Mouse (Mus musculus) brown adipose tissue, adult 24 weeks (tissue): ENCODE data around the gene Elavl1. TPM values are rescaled to one million over a fixed set of nuclear protein-coding genes. Genes with fewer than 3 reads are reported as not detected.
A peak's percentile ranks its signal among the peaks of the same experiment; 100 is the strongest.
"Not testable (repeated sequence)": the region's sequence is repeated elsewhere in the genome, so short reads cannot be mapped to it uniquely, and the experiment has no call there.

Experiments
- H3K27ac ChIP-seq: fragments of 200-500 bp; replicated peaks from 2 replicates; pipeline ENCODE4 v1.5.1; 2012; ENCODE audit warnings: low read depth, mild to moderate bottlenecking, low read length
- H3K4me1 ChIP-seq: fragments of 200-500 bp; 2 replicates; pipeline ENCODE4 v1.6.1; 2012; ENCODE audit warnings: low read length, mixed read lengths; ENCODE audit not compliant: control insufficient read depth, insufficient read depth, insufficient read length
- H3K4me3 ChIP-seq: fragments of 200-500 bp; 2 replicates; pipeline ENCODE4 v1.5.1; 2012; ENCODE audit warnings: low read depth, mild to moderate bottlenecking, low read length, moderate library complexity; ENCODE audit not compliant: insufficient read depth
- polyA plus RNA-seq: library from polyadenylated mRNA; stranded (reverse); fragments of >200 nt; gene quantifications from 2 replicates; pipeline ENCODE4 v1.2.4, GENCODE M21; 2012; ENCODE audit not compliant: missing spikeins, insufficient read depth, insufficient read length

Elavl1 gene
- polyA plus RNA-seq, 1 experiment = 29.5 TPM

DNA sequence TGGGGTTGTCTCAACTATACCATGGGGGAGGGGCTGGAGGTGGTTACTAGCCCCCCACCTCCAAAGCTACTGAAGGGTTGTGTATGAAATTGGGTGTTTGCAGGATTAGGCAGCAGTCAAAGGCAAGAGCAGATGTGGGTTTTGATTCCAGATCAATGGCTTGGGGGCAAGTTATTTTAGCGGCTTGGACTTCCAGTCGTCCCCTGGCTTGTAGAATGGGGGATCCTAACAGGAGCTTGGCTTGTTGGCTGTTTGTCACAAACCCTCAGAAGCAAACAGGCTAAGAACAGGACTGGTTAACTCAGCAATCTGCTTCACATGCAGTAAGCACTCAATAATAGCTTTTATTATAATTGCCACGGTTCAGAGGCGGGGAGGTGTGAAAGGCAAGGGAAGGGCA is 67.9 kb downstream of the Elavl1 start:
- Histone ChIP-seq H3K4me1 (peaks cover 6% of the 10 kb centered on the region; the same call in 1 of the 2 replicates), H3K27ac (no peak overlapping the region), H3K4me3 (no peak overlapping the region)

DNA sequence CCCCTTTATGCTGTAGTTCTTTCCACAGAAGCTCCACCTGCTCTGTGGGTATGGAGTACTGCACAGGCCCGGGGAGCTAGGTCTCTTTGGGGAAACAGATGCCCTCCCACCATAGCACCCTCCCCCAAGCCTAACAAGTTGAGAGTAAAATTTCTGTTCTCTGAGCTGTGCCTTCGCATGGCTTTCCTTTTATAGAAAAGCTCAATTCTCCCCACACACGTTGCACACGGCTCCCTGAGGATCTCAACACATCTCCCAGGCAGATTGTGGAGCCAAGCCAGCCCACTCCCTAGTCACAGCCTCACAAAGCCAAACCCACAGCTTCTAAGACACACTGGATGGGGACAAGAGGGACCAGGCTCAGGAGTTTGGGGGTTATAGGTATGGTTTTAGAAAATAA is 68.3 kb downstream of the Elavl1 start:
- H3K27ac ChIP-seq = no peak overlapping the region
- no peak overlapping the region for H3K4me3 ChIP-seq
- H3K4me1 ChIP-seq = peaks cover 6% of the 10 kb centered on the region; the same call in 1 of the 2 replicates

DNA sequence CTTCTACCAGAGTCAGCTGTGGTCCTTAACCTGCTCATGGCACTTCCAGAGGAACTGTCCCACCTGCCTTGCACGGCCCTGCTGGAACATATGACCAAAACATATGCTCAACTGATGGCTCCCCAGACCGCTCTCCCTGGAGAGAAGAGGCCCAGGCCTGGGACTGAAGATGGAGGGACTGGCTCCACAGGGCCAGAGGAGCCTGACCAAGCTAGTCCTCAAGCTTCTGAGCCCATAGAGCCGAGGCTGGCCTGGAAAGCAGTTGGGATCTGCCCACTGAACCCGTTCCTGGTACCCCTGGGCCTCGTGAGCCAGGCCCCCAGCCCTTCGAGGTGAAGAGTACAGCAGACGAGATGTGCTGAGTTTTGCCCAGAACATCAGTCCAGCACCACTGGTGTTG is 69.7 kb downstream of the Elavl1 start:
- H3K27ac ChIP-seq, H3K4me3 ChIP-seq, H3K4me1 ChIP-seq: not testable (repeated sequence)

DNA sequence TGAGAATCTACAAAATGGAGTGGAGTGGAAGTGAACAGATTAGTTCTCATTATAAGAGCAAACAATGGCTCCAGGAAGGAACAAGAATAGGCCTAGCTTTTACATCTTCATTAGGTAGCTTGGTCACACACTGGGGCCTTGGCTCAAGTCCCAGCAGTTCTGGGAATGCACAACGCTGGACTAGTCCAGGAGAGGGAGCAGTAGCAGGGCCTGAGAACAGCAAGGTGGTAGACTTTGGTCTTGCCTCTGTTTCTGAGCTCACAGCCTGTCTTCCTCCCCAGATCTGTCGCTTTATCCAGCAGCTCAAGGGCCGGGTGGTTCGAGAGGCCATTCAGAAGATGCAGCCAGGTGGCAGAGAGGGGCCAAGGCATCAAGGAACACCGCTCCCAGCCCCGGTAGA is 71.2 kb downstream of the Elavl1 start:
- no peak overlapping the region for H3K27ac ChIP-seq
- peaks cover 6% of the 10 kb centered on the region; the same call in 1 of the 2 replicates for H3K4me1 ChIP-seq
- H3K4me3 ChIP-seq = peak overlapping the region; percentile 10; the same call in 1 of the 2 replicates

- Histone ChIP-seq H3K4me1 (peaks cover 2% of the 10 kb centered on the region; the same call in 1 of the 2 replicates), H3K27ac (0 out of 2 replicates have a peak within 1 kb of the TSS, but pooled peaks have one; percentile 72)
Measured at GRCm38 (mm10) chr8:4252934-4253841, 72.0 kb downstream of the Elavl1 start, which contains the start of gene Snapc2. Snapc2 (plus strand) TSS chr8:4253080.

DNA sequence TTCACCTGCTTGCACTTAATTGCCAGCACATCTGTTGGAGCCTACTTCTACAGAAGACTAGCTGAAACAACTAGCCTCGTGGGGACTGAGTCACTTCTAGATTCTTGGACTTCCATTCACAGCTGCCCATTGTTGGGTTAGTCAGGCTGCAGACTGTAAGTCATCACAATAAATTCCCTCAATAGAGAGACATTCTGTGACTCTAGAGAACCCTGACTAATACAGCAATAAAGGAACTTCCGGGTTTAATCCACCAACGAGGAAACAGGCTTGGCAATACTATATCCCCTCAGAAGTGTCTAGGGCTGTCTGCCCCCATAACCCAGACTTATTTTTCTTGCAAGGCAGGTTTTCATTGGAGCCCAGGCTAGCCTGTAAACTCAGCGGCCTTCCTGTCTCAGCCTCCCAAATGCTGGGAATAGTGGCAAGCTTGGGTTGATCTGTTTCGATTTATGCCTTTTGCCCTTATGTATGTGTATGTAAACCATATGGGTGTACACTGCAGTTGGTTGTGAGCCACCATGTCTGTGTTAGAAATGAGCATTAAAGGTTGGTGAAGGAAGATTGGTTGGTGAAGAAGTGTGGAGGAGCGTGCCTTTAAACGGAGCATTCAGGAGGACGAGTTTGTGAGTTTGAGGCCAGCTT is 73.0 kb downstream of the Elavl1 start:
- Histone ChIP-seq H3K4me3 (peak overlapping the region; percentile 96), H3K4me1 (peaks cover 2% of the 10 kb centered on the region; the same call in 1 of the 2 replicates), H3K27ac (0 out of 2 replicates have a peak overlapping the region, but pooled peaks have one; percentile 40)

More at GRCm38 (mm10) chr8:4252934-4253841, 72.0 kb downstream of the Elavl1 start, which contains the start of gene Snapc2:
- H3K4me3 ChIP-seq = peak within 1 kb of the TSS; percentile 96

DNA sequence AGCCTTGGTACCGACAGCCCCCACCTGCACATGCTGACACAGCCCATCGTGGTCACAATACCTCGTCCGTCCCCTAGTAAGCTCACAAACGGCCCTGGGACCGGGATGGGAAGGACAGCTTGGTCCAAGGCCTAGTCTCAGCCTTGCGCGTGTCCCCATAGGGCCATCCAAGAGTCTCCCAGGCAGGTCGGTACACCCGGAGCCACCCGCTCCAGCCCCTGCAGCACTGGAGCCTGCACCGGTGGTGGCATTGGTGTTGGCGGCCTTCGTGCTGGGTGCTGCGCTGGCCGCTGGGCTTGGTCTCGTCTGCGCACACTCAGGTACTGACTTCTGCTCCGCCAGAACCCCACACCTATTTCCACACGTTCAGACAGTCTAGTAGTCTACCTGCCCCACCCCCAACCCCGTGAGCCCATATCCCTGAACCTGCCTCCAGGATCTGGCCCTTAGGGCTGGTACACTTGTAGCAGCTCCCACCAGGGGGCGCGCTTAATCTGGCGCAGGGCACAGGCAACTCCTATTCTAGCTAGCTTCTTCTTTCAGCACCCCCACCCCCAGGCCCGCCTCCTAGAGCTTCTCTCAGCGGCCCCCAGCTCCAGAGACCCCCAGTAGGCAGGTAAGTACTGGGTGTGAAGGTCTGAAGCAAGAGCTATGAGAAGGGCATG is 74.8 kb downstream of the Elavl1 start:
- Histone ChIP-seq H3K27ac (no peak overlapping the region), H3K4me3 (no peak overlapping the region), H3K4me1 (peaks cover 2% of the 10 kb centered on the region; the same call in 1 of the 2 replicates)

GRCm38 (mm10) chr8:4249213-4249612 is 76.0 kb downstream of the Elavl1 start:
- Histone ChIP-seq H3K4me1 (peaks cover 2% of the 10 kb centered on the region; the same call in 1 of the 2 replicates), H3K4me3 (no peak overlapping the region), H3K27ac (no peak overlapping the region)

DNA sequence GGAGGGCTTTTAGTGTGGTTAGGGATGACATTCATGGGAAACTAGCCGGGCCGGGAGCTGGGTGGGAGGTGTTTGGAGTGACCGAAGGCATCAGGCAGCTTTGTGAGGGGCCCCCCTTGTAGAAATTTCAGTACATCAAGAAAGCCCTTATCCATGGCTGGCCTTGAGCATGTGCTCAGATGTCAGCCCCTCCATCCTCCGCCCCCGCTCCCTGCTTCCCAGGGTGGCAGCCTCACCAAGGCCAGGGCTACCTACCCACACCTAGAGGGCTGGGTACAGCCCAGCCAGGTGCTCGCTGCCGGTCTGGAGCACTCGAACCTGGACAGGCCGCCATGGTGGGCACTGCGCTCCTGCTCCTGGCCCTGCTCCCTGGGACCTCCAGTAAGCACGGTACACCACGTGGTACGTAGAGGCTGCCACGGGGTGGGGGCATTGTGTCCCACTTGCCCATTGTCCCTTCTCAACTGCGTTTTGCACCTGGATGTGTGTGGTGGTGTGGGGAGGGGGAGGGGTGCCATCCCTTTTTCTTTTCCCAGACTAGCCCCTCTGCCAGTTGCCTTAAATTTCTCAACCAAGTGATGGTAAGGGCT is 77.2 kb downstream of the Elavl1 start, which contains the start of gene Tgfbr3l:
Gene Tgfbr3l, plus strand, starts transcription at position 264 of the 590 bp plus-strand sequence.
- Histone ChIP-seq H3K4me3 (no peak within 1 kb of the TSS), H3K27ac (no peak within 1 kb of the TSS), H3K4me1 (0 out of 2 replicates have a peak, but pooled peaks cover 2% of the 10 kb centered on the region)

GRCm38 (mm10) chr8:4247241-4247640 is 78.0 kb downstream of the Elavl1 start:
- H3K27ac ChIP-seq = no peak overlapping the region
- H3K4me1 ChIP-seq = no peaks in the 10 kb centered on the region
- H3K4me3 ChIP-seq = no peak overlapping the region

- H3K27ac ChIP-seq = no peak overlapping the region
- H3K4me3 ChIP-seq = no peak overlapping the region
- H3K4me1 ChIP-seq = no peaks in the 10 kb centered on the region
Measured at GRCm38 (mm10) chr8:4245737-4246136, 79.5 kb downstream of the Elavl1 start.

- Histone ChIP-seq H3K4me3 (no peak overlapping the region), H3K27ac (no peak overlapping the region), H3K4me1 (no peaks in the 10 kb centered on the region)
Measured at GRCm38 (mm10) chr8:4245061-4245460, 80.2 kb downstream of the Elavl1 start.

DNA sequence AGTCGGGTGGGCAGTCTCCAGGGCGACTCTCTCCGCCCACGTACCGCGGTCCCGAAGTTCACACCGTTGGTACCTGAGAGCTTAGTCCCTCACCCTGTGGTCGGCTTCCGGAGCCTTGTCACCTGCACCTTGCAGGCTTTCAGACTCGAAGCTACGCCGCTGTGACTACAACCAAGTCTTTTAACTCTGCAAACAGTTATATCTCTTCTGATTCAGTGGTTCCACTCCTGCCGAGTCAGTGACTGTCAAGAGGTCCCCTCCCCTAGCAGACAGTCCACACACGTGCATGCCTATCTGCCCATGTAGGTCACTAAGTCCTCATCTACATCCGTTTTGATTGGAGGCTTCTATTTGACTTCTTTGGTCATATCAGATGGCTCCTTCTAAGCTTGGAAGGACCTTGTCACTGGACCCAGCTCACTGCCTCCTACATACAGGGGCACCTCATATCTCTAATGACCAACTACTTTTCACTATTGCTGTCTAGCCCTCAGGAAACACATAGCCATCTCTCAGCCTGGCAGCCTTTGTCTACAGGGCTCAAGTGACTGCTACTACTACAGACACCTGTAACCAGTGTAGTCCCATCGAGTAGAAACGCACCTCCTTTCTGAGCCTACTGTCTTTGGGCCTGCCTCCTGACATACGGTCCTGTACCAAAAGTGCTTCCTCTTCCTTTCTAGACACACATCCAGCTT is 85.9 kb downstream of the Elavl1 start:
- peaks cover 5% of the 10 kb centered on the region for H3K4me1 ChIP-seq
- H3K4me3 ChIP-seq = peak overlapping the region; percentile 77
- H3K27ac ChIP-seq = peak overlapping the region; percentile 71
